Mouse (Mus musculus): Measurements from ENCODE around the gene Gfral.
"Not testable (repeated sequence)": the region's sequence is repeated elsewhere in the genome, so short reads cannot be mapped to it uniquely, and the experiment has no call there.

Gene Gfral

DNA sequence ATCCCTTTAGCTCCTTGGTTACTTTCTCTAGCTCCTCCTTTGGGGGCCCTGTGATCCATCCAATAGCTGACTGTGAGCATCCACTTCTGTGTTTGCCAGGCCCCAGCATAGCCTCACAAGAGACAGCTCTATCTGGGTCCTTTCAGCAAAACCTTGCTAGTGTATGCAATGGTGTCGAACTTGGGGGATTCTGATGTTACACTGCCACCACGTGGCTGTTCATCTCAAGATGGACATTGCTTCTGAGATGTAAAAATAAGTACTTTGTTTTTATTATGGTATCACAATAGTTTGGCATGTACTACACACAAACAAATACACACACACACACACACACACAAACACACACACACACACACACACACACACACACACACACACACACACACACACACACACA lies 90.6 kb downstream of the Gfral start:
- not testable (repeated sequence) for DNase-seq (ENCODE audit: low read depth)

Measured in naive thymus-derived CD4-positive, alpha-beta T cell, adult 2 months (primary cell).